Mouse (Mus musculus): ENCODE measurements around the gene Cyth1. TPM values are rescaled to one million over a fixed set of nuclear protein-coding genes. Genes with fewer than 3 reads are reported as not detected.

Cyth1 gene
- polyA plus RNA-seq, 1 experiment from 2014 or later = 9.3 TPM

Other genes with a start within 250 kb of the Cyth1 start
- 0.14 and 0.26 TPM in 2 replicates for gene Dnah17, start 118.0 kb downstream of the Cyth1 start, polyA plus RNA-seq (2014; fragmentation: Nextera tagmentation; extraction: Ambion mirVana)
- 18.1 and 18.8 TPM in 2 replicates for gene Usp36, start 41.7 kb upstream of the Cyth1 start, polyA plus RNA-seq (2014; fragmentation: Nextera tagmentation; extraction: Ambion mirVana)
- gene Cep295nl, start 93.9 kb upstream of the Cyth1 start, polyA plus RNA-seq (2014; fragmentation: Nextera tagmentation; extraction: Ambion mirVana) = 0.61 and 0.69 TPM in 2 replicates
- 80.9 and 83.9 TPM in 2 replicates for gene Timp2, start 107.1 kb upstream of the Cyth1 start, polyA plus RNA-seq (2014; fragmentation: Nextera tagmentation; extraction: Ambion mirVana)
- 108 and 120 TPM in 2 replicates for gene Lgals3bp, start 153.5 kb upstream of the Cyth1 start, polyA plus RNA-seq (2014; fragmentation: Nextera tagmentation; extraction: Ambion mirVana)
- 30.1 and 32.9 TPM in 2 replicates for gene Cant1, start 170.5 kb upstream of the Cyth1 start, polyA plus RNA-seq (2014; fragmentation: Nextera tagmentation; extraction: Ambion mirVana)
- 7.1 and 7.2 TPM in 2 replicates for gene C1qtnf1, start 179.6 kb upstream of the Cyth1 start, polyA plus RNA-seq (2014; fragmentation: Nextera tagmentation; extraction: Ambion mirVana)
- gene Engase, start 228.2 kb upstream of the Cyth1 start, polyA plus RNA-seq (2014; fragmentation: Nextera tagmentation; extraction: Ambion mirVana) = 7.2 and 11.9 TPM in 2 replicates

Data from intestine, embryonic 14.5 days (tissue).